Mouse (Mus musculus): ENCODE measurements at regions not wholly inside any gene's neighbourhood (a gene's known extent, or its start where the extent isn't known, plus 50 kb on each side); places are given as distances from the start of the nearest gene placed in this dataset.
A peak's percentile ranks its signal among the peaks of the same experiment; 100 is the strongest.

DNA sequence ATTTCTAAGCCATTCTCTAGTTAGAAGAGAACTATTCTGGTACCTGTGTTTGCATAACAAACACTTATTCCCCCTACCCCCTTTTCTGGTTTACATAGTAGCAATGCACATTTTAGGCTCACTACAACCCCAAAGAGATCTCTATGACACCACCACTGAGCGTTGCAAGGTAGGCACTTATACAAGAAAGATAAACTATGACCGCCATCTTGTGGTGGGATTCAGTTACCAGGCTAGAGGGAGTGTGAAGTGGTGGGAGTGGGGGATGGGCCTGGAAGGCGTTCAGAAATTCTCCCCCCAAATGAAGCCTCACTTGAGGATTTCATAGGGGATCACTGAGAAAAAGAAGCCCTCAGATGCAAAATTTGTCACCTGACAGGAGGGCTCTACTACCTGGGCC, 64.4 kb upstream of the Fst start:
- peak; percentile 12 for DNase-seq

DNA sequence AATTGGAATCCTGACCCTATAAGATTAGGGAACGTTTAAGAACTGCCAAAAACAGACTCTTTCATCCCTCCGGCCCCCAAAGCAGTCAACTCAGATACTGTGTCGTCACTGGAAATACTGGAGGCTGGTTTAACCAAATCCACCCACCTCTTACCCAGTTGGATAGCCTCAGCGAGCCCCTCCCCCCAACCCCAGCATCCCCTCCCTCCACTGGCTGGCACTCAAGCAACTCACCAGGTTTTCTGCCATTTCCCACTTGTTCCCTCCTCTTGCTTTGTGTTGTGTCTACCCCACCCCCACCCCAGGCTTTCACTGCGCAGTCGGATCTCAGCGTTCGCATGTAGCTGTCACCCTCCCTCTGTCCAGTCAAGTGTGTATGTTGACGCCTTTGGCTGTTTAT, 68.1 kb upstream of the Fst start:
- DNase-seq: no peak

DNA sequence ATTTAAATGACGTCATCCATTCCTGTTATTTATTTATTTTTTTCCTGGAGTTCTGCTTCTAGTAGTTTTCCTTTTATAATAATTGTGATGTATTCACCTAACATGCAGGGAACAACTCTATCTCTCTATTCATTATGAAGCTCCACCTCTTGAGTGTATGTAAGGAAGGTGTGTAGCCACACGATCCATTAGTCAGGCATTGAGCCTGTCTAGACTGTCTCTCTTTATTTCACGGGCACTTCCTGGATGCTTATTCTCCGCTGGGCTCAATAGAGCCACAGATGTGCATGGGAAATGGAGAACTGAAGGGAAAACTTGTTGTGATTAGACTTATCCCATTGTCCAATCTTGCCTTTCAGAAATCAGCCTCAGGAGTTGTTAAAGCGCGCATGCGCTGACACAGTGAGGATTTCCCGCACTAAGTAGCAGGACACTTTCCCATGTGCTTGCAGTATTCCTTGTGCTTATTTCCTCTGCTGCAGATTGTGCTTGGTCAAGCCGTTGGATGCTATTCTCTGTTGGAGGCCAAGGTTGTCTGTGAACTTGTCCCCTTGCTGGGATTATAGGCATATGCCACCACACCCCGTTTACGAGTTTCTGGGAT, 71.5 kb upstream of the Fst start:
- no peak for DNase-seq

DNA sequence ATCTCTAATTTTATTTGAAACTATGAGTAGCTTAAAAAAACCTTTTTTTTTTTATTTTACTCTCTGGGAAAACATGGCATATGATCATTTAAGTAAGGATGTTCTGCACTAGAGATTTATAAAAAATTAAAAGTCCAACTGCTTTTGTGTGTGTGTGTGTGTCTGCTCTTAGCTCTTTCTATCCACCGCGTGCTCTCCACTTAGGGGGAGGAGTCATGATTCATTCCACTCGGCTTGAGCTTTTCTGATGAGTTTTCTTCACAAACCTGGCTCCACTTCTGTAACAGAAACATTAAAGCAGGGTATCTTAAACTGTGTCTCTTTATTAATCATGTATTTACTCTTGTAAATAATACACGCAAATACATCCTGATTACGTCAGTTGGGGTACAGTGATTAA, 73.0 kb upstream of the Fst start:
- no peak for DNase-seq

GRCm38 (mm10) chr13:114532393-114533097, 73.8 kb upstream of the Fst start:
- DNase-seq: no peak

GRCm38 (mm10) chr13:114534591-114534990, 75.8 kb upstream of the Fst start:
- DNase-seq: no peak

GRCm38 (mm10) chr13:114535721-114536120, 77.0 kb upstream of the Fst start:
- no peak for DNase-seq

DNA sequence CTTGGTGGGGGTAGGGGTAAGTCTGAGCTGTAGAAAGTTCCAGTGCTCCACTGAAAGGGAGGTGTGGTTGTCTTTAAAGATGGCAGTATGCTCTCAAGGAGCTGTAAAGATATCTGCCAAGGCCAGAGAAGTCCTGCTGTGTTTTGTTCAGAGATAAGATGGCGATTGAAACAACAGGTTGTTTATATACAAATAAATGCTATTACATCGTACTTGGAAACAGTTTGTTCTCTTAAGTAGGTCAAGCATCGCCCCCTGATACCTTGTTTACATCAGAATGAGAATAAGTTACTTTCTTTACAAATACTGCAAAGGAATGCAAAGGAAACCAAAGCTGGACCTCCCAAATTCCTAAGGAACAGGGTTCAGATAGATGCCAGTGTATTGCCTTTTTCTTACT, 113.0 kb upstream of the Fst start:
- DNase-seq: no peak

DNA sequence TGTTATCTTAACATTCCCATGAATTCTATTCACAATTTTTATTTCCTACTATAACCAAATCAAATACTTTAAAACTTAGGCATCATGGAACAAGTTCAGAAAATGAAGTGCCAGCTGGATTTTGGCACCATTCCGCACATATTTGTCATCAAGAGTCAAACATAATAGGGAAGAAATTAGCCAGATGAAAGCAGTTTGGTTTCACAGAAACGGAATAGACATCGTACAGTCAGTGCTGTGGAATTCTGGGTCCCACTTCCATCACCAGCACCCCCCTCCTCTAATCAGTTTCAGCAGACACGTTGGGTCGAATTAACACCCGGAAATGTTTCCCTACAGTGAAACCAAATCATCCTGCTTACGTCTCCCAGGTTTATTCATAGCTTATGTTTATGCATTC, 125.8 kb upstream of the Fst start:
- DNase-seq: no peak

GRCm38 (mm10) chr13:114587621-114588020, 128.9 kb upstream of the Fst start:
- DNase-seq: no peak

DNA sequence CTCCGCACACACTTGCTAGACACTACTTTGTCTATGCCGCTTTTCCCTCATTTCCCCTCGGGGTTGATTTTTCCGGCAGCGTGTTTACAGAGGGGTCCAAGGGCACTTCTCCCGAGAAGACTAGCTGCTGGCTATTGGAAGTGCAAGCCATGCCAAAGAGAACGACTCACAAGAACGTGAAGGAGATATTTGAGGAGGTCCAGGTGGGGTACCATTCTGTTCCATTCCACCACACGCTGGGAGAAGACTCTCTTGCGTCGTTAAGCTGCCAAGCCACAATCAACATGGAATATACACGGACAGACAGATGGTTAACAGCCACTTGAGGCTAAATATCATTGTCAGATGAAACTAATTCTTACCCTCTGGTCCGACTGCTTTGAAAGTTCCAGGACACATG, 144.6 kb upstream of the Fst start:
- no peak for DNase-seq

GRCm38 (mm10) chr13:114604037-114604694, 145.4 kb upstream of the Fst start:
- no peak for DNase-seq

DNA sequence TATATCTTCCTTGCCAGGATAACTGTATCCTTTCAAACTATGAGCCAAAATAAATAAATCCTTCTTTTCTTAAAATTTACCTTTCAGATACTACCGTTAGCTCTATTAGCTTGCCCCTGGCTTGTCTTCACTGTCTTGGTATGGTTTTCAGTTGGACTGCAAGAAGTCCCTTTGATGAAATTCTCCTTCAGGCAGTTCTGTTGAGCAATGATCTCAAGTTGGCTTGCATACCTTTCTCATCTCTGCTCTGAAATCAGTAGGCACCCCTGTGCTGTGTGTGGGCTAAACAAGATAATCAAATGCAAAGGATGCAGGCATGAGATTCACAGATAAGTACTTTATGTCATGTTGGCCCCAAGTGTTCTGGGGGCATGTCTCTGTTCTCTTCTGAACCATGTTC, 155.2 kb upstream of the Fst start:
- no peak for DNase-seq

GRCm38 (mm10) chr13:114619416-114619815, 160.7 kb upstream of the Fst start:
- DNase-seq: no peak

- no peak for DNase-seq
Observed at GRCm38 (mm10) chr13:114636731-114637130, 178.0 kb upstream of the Fst start.

DNA sequence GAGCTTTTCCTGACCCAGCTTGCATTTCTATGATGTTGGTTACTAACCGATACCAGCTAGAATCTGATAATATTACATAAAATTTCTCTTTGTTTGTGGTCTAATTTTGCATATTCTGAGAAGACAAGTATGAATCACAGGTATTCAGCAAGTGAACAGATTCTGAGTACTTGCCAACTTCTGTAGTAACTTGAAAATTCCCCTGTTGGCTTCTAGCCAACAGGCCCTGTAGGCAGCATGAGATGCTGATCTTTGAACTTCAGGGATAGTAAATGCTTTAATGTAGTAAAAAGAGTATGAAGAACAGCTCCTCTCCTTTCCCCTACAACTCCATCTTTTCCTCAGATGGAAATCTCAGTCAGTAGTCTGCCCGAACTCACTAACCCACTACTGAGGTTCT, 178.5 kb upstream of the Mocs2 start:
- DNase-seq: no peak

DNA sequence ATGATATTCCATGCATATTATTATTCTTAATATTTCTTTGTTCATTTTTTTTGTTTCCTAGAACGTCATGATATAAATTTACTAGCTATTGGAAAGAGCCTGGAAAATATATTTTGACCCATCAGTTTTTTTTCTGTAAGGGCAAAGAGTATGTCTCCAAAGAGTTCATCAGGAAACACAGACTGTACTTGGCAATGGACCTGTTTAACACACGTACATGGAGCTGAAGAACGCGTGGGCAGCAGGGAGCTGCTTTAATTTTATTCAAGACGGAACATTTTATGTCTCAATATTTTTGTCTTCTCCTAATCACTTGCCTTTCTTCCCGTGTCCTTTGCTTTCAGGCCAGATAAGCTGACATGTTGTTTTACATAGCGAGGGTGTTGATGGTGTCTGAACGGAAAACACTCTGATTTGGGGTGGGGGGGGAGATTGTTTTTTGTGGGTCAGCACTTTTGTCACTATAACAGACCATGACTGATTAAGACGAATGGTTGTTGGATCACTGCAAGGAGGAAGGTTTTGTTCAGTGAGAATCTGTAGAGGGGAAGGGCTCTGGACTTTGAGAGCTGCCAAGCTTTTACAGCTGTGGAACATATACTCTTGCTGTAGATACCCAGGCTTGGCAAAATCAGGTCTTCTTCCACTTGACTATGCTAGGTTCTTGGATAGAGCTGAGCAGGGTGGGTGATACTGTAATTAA, 176.2 kb upstream of the Mocs2 start:
- DNase-seq: no peak

DNA sequence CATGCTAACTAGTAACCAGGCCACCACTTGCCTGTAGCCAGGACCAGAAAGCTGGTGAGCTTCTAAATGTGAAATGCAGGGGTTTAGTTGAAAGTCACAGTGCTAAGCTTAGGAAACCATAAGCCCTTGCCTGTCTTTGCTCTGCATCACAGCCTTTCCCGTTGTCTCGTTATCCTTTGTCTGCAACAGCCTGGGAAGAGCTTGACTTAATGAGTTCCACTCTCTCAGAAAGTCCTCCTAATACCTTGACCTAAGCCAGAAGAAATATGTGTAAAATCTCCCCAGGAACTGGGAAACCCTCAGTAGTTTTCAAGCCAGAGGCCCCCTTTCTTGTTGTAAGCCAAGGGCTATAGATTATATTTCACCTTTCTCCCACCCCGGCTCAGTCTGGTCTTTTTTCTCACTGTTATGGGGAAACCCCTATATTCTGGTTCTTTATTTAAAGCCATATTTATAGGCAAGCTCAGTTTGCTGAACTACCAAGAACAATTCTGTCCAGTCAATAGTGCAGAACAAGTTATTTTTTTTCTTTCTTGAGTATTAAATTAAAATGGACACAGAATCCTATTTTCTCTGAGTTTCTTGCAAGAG, 175.0 kb upstream of the Mocs2 start:
- no peak for DNase-seq

- no peak for DNase-seq
Observed at GRCm38 (mm10) chr13:114643521-114643920, 174.5 kb upstream of the Mocs2 start.

DNA sequence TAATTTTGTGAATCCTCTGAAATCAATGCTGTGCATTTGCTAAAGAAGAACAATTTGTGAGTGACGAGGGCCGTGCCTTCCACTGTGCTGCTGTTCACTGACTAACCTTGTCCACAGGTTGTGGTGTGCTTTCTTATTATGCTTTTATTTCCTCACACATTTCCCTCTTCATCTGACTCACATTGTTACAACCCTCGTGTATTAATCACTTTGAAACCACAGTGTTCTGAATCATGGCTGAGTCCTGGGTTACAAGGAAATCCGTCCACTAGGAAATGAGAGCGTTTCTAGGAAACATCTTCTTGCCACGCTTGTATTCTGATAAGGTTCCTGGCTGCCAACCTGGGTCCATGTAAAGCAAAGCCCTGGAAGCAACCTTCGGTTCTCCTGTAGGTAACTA, 163.8 kb upstream of the Mocs2 start:
- DNase-seq: no peak

- no peak for DNase-seq
Observed at GRCm38 (mm10) chr13:114654953-114655586, 163.0 kb upstream of the Mocs2 start.

- DNase-seq: no peak
Observed at GRCm38 (mm10) chr13:114672411-114672810, 145.6 kb upstream of the Mocs2 start.
